Mouse (Mus musculus): ENCODE data around the gene Unc93a. TPM values are rescaled to one million over a fixed set of nuclear protein-coding genes. Genes with fewer than 3 reads are reported as not detected.

Unc93a gene
- polyA plus RNA-seq, 1 experiment from 2014 or later = 0.05 TPM

Other genes with a start within 250 kb of the Unc93a start
- gene Pnldc1, start 221.6 kb downstream of the Unc93a start, polyA plus RNA-seq (2015; fragmentation: Nextera tagmentation; extraction: Ambion mirVana) = 0.45 and 0.63 TPM in 2 replicates
- 225 and 240 TPM in 2 replicates for gene Tcp1, start 216.1 kb downstream of the Unc93a start, polyA plus RNA-seq (2015; fragmentation: Nextera tagmentation; extraction: Ambion mirVana)
- gene Mrpl18, start 215.5 kb downstream of the Unc93a start, polyA plus RNA-seq (2015; fragmentation: Nextera tagmentation; extraction: Ambion mirVana) = 93.7 and 101 TPM in 2 replicates
- 0.62 and 0.73 TPM in 2 replicates for gene Acat3, start 191.2 kb downstream of the Unc93a start, polyA plus RNA-seq (2015; fragmentation: Nextera tagmentation; extraction: Ambion mirVana)
- gene Acat2, start 171.1 kb downstream of the Unc93a start, polyA plus RNA-seq (2015; fragmentation: Nextera tagmentation; extraction: Ambion mirVana) = 76.0 and 81.8 TPM in 2 replicates
- gene Wtap, start 137.6 kb downstream of the Unc93a start, polyA plus RNA-seq (2015; fragmentation: Nextera tagmentation; extraction: Ambion mirVana) = 75.2 and 75.4 TPM in 2 replicates
- 176 and 186 TPM in 2 replicates for gene Sod2, start 125.0 kb downstream of the Unc93a start, polyA plus RNA-seq (2015; fragmentation: Nextera tagmentation; extraction: Ambion mirVana)
- 0.12 TPM in 1 of 2 replicates, not detected in the other for gene Gpr31b, start 79.5 kb downstream of the Unc93a start, polyA plus RNA-seq (2015; fragmentation: Nextera tagmentation; extraction: Ambion mirVana)
- gene Tcp10b, start 70.7 kb downstream of the Unc93a start, polyA plus RNA-seq (2015; fragmentation: Nextera tagmentation; extraction: Ambion mirVana) = 0.17 and 0.19 TPM in 2 replicates
- 0.08 TPM in 1 of 2 replicates, not detected in the other for gene Smok2a, start 89.4 kb upstream of the Unc93a start, polyA plus RNA-seq (2015; fragmentation: Nextera tagmentation; extraction: Ambion mirVana)
- gene Smok2b, start 98.4 kb upstream of the Unc93a start, polyA plus RNA-seq (2015; fragmentation: Nextera tagmentation; extraction: Ambion mirVana) = 0.07 TPM in 1 of 2 replicates, not detected in the other
- not detected in 2 replicates for gene Tcp10c, start 222.8 kb upstream of the Unc93a start, polyA plus RNA-seq (2015; fragmentation: Nextera tagmentation; extraction: Ambion mirVana)

Data from stomach, postnatal 0 days (tissue).